Mouse (Mus musculus): Measurements from ENCODE around the gene Olfr18.
"Not testable (repeated sequence)": the region's sequence is repeated elsewhere in the genome, so short reads cannot be mapped to it uniquely, and the experiment has no call there.

Gene Olfr18

DNA sequence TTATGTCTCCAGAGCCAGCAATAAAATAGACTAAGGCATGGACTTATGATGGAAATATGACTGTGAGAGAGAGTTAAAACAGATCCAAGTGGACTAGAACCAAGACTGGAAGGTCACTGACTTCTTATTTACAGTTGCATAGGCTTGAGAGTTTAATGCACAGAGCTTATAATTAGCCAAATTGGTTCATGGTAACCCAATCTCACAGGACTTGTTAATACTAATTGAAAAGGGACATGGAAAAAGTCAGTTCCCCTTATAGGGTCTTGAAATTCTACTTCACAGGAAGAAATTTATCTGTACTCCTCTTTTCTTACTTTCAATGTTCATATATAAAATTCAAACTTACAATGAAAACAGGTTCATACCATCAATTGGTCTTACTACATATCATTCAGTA lies at the start of gene Olfr18:
Olfr18 (minus strand) TSS at position 101 of the 400 bp plus-strand sequence.
- DNase-seq (ENCODE audit: inconsistent ontology term): no peak

GRCm38 (mm10) chr9:20385343-20385703 lies 49.4 kb upstream of the Olfr18 start:
- DNase-seq (ENCODE audit: inconsistent ontology term): no peak

- DNase-seq (ENCODE audit: inconsistent ontology term): peak; percentile 94
Measured at GRCm38 (mm10) chr9:20384532-20385342, 48.8 kb upstream of the Olfr18 start, which contains the start of gene Zfp560. Gene Zfp560, minus strand, starts transcription at chr9:20385177.

DNA sequence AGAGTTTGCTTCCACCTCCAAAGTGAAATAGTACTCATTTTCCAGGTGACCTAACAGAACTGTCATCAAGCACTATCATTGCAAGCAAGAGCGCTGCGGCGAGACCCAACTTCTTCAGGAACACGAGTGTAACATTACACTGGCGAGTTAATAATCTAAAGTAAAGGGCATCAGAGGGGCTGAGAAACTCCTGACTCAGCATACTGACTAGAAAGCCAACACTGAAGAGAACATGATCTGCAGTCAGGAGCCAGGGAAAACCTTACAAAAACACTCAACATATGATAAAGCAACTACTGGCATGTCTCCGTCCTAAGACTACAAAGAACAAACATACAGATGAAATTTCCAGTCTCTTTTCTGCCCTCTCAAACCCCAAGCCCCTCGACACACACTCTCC lies 47.8 kb upstream of the Olfr18 start:
- DNase-seq (ENCODE audit: inconsistent ontology term): no peak

DNA sequence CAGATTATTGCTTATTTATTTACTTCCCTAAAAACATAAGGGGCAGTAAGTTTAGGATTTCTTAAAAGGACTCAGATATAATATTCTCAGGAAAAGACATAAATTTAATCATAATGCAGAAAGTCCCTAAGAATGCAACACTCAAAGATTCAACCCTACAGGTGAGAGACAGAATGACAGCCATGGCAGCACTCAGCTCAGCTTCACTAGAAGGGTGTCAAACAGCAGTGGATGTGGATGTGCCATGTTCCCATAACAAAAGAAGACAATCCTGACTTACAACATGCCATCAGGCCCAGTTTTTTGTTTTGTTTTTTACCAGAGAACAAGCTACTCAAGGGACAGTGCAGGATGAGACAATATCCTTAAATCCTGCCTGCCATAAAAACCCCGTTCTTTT lies 38.8 kb upstream of the Olfr18 start:
- DNase-seq (ENCODE audit: inconsistent ontology term): no peak

DNA sequence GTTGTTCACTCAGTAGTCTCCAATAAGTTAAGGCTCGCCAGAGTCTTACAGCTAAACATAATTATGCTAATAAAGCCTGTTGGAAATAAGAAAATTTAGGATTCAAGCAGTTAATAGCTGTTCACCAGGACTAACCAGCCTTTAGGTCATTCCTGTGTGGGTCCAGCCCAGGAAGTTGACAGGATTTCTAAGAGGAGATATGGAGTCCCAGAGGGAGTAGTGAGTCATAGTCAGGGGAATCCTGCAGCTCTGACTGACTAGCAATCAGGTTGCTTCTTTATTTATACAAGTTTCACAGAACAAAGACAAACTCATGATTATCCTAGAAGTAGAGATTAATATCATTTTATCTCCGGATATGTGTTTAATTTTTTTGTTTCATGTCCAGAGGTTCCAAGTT lies 31.4 kb upstream of the Olfr18 start:
- DNase-seq (ENCODE audit: inconsistent ontology term): no peak

GRCm38 (mm10) chr9:20348501-20348900 lies 12.6 kb upstream of the Olfr18 start:
- peak; percentile 56 for DNase-seq (ENCODE audit: inconsistent ontology term)

- DNase-seq (ENCODE audit: inconsistent ontology term): no peak
Measured at GRCm38 (mm10) chr9:20298232-20298631, 37.7 kb downstream of the Olfr18 start, which contains the start of gene Olfr873. Gene Olfr873, plus strand, starts transcription at chr9:20298532.

GRCm38 (mm10) chr9:20295562-20295961 lies 40.3 kb downstream of the Olfr18 start:
- DNase-seq (ENCODE audit: inconsistent ontology term): not testable (repeated sequence)

GRCm38 (mm10) chr9:20282051-20282450 lies 53.8 kb downstream of the Olfr18 start, which contains the start of gene Olfr39:
Gene Olfr39, plus strand, starts transcription at chr9:20282351.
- DNase-seq (ENCODE audit: inconsistent ontology term): no peak
